Mouse (Mus musculus): ENCODE measurements at regions not wholly inside any gene's neighbourhood (a gene's known extent, or its start where the extent isn't known, plus 50 kb on each side); places are given as distances from the start of the nearest gene placed in this dataset.

- no peaks in the 10 kb centered on the region for H3K4me1 ChIP-seq (ENCODE audit: insufficient read depth, low read length)
- 0 out of 2 replicates have a peak, but pooled peaks cover 3% of the 10 kb centered on the region for H3K9me3 ChIP-seq (ENCODE audit: low read length)
- H3K27ac ChIP-seq, result no peak overlapping the region
- 37% methylated on average over 9 of the region's 9 CpGs for WGBS
- DNase-seq (ENCODE audit: low spot score) (peak; percentile 28), ATAC-seq (peak; percentile 47; the same call in 1 of the 2 replicates)
- H3K4me2 ChIP-seq (ENCODE audit: low read depth, low read length), result no peak overlapping the region
- no peak overlapping the region for H3K9ac ChIP-seq (replicated peaks; ENCODE audit: low read length)
- H3K4me3 ChIP-seq (ENCODE audit: low read length), result no peak overlapping the region
- no peaks in the 10 kb centered on the region for H3K36me3 ChIP-seq (ENCODE audit: insufficient read depth, low read length)
- no peak for TF ChIP-seq CTCF (IDR thresholded peaks at IDR 0.05; ENCODE audit: low read depth)
- no peaks in the 10 kb centered on the region for H3K27me3 ChIP-seq (ENCODE audit: insufficient read depth, low read length)
Observed at GRCm38 (mm10) chr3:38820787-38821186, 66.0 kb upstream of the Fat4 start.

GRCm38 (mm10) chr3:38820315-38820714 is 66.4 kb upstream of the Fat4 start:
- WGBS, result 62% methylated on average over 7 of the region's 7 CpGs
- ATAC-seq (peak; percentile 84), DNase-seq (ENCODE audit: low spot score) (peak; percentile 39)
- Histone ChIP-seq H3K9me3 (ENCODE audit: low read length) (0 out of 2 replicates have a peak, but pooled peaks cover 3% of the 10 kb centered on the region), H3K4me3 (ENCODE audit: low read length) (no peak overlapping the region), H3K9ac (replicated peaks; ENCODE audit: low read length) (no peak overlapping the region), H3K4me2 (ENCODE audit: low read depth, low read length) (no peak overlapping the region), H3K27me3 (ENCODE audit: insufficient read depth, low read length) (no peaks in the 10 kb centered on the region), H3K36me3 (ENCODE audit: insufficient read depth, low read length) (no peaks in the 10 kb centered on the region), H3K4me1 (ENCODE audit: insufficient read depth, low read length) (no peaks in the 10 kb centered on the region), H3K27ac (no peak overlapping the region)
- no peak for TF ChIP-seq CTCF (IDR thresholded peaks at IDR 0.05; ENCODE audit: low read depth)

- no peak overlapping the region for H3K4me3 ChIP-seq (ENCODE audit: low read length)
- no peak overlapping the region for H3K9ac ChIP-seq (replicated peaks; ENCODE audit: low read length)
- no peaks in the 10 kb centered on the region for H3K4me1 ChIP-seq (ENCODE audit: insufficient read depth, low read length)
- H3K36me3 ChIP-seq (ENCODE audit: insufficient read depth, low read length), result no peaks in the 10 kb centered on the region
- H3K9me3 ChIP-seq (ENCODE audit: low read length), result 0 out of 2 replicates have a peak, but pooled peaks cover 3% of the 10 kb centered on the region
- no peak for TF ChIP-seq CTCF (IDR thresholded peaks at IDR 0.05; ENCODE audit: low read depth)
- no peak overlapping the region for H3K4me2 ChIP-seq (ENCODE audit: low read depth, low read length)
- no peak for ATAC-seq
- peak; percentile 27 for DNase-seq (ENCODE audit: low spot score)
- no peaks in the 10 kb centered on the region for H3K27me3 ChIP-seq (ENCODE audit: insufficient read depth, low read length)
- WGBS, result 64% methylated on average over 5 of the region's 5 CpGs
- H3K27ac ChIP-seq, result no peak overlapping the region
Observed at GRCm38 (mm10) chr3:38817651-38818050, 69.1 kb upstream of the Fat4 start.

- DNase-seq (ENCODE audit: low spot score) (no peak), ATAC-seq (no peak)
- Histone ChIP-seq H3K27me3 (ENCODE audit: insufficient read depth, low read length) (no peaks in the 10 kb centered on the region), H3K4me2 (ENCODE audit: low read depth, low read length) (no peak overlapping the region), H3K27ac (no peak overlapping the region), H3K4me1 (ENCODE audit: insufficient read depth, low read length) (no peaks in the 10 kb centered on the region), H3K4me3 (ENCODE audit: low read length) (no peak overlapping the region), H3K9ac (replicated peaks; ENCODE audit: low read length) (no peak overlapping the region), H3K36me3 (ENCODE audit: insufficient read depth, low read length) (no peaks in the 10 kb centered on the region), H3K9me3 (ENCODE audit: low read length) (no peaks in the 10 kb centered on the region)
- WGBS, result 53% methylated on average over 4 of the region's 4 CpGs
- TF ChIP-seq CTCF (IDR thresholded peaks at IDR 0.05; ENCODE audit: low read depth), result no peak
Observed at GRCm38 (mm10) chr3:38812457-38812856, 74.3 kb upstream of the Fat4 start.

- H3K36me3 ChIP-seq (ENCODE audit: insufficient read depth, low read length), result no peaks in the 10 kb centered on the region
- no peak; the same call in 1 of the 2 replicates for TF ChIP-seq CTCF (IDR thresholded peaks at IDR 0.05; ENCODE audit: low read depth)
- WGBS, result 92% methylated on average over 8 of the region's 8 CpGs
- ATAC-seq, result no peak
- H3K9me3 ChIP-seq (ENCODE audit: low read length), result no peaks in the 10 kb centered on the region
- no peak overlapping the region for H3K9ac ChIP-seq (replicated peaks; ENCODE audit: low read length)
- H3K4me2 ChIP-seq (ENCODE audit: low read depth, low read length), result no peak overlapping the region
- H3K27me3 ChIP-seq (ENCODE audit: insufficient read depth, low read length), result no peaks in the 10 kb centered on the region
- no peaks in the 10 kb centered on the region for H3K4me1 ChIP-seq (ENCODE audit: insufficient read depth, low read length)
- no peak for DNase-seq (ENCODE audit: low spot score)
- H3K4me3 ChIP-seq (ENCODE audit: low read length), result no peak overlapping the region
- H3K27ac ChIP-seq, result no peak overlapping the region
Observed at GRCm38 (mm10) chr3:38811635-38812034, 75.1 kb upstream of the Fat4 start.

- WGBS, result 60% methylated on average over 1 of the region's 1 CpGs
Observed at GRCm38 (mm10) chr3:38806469-38807055, 80.2 kb upstream of the Fat4 start.

GRCm38 (mm10) chr3:38806036-38806435 is 80.7 kb upstream of the Fat4 start:
- Histone ChIP-seq H3K9me3 (ENCODE audit: low read length) (no peaks in the 10 kb centered on the region), H3K4me2 (ENCODE audit: low read depth, low read length) (no peak overlapping the region), H3K27ac (no peak overlapping the region), H3K27me3 (ENCODE audit: insufficient read depth, low read length) (no peaks in the 10 kb centered on the region), H3K36me3 (ENCODE audit: insufficient read depth, low read length) (no peaks in the 10 kb centered on the region), H3K4me3 (ENCODE audit: low read length) (no peak overlapping the region), H3K9ac (replicated peaks; ENCODE audit: low read length) (no peak overlapping the region), H3K4me1 (ENCODE audit: insufficient read depth, low read length) (no peaks in the 10 kb centered on the region)
- 66% methylated on average over 5 of the region's 5 CpGs for WGBS
- TF ChIP-seq CTCF (IDR thresholded peaks at IDR 0.05; ENCODE audit: low read depth), result no peak
- DNase-seq (ENCODE audit: low spot score) (no peak), ATAC-seq (no peak)

More at GRCm38 (mm10) chr3:38806469-38807055, 80.2 kb upstream of the Fat4 start:
- Histone ChIP-seq H3K4me1 (ENCODE audit: insufficient read depth, low read length) (no peaks in the 10 kb centered on the region), H3K36me3 (ENCODE audit: insufficient read depth, low read length) (no peaks in the 10 kb centered on the region), H3K9me3 (ENCODE audit: low read length) (no peaks in the 10 kb centered on the region), H3K27ac (no peak overlapping the region), H3K27me3 (ENCODE audit: insufficient read depth, low read length) (no peaks in the 10 kb centered on the region), H3K9ac (replicated peaks; ENCODE audit: low read length) (no peak overlapping the region), H3K4me2 (ENCODE audit: low read depth, low read length) (no peak overlapping the region), H3K4me3 (ENCODE audit: low read length) (no peak overlapping the region)
- ATAC-seq (no peak), DNase-seq (ENCODE audit: low spot score) (no peak)
- no peak for TF ChIP-seq CTCF (IDR thresholded peaks at IDR 0.05; ENCODE audit: low read depth)
